Mouse (Mus musculus) erythroblast, embryonic 14.5 days (primary cell): ENCODE results near the gene Crebrf.

Experiments used
- GATA1 ChIP-seq: IDR thresholded peaks from 2 replicates; pipeline ENCODE4 v1.6.1; 2012; ENCODE audit warnings: low read length, inconsistent platforms, mixed read lengths
- TAL1 ChIP-seq: IDR thresholded peaks from 3 replicates; pipeline ENCODE4 v1.6.1; 2012; ENCODE audit warnings: low read length, inconsistent platforms, mixed read lengths

DNA sequence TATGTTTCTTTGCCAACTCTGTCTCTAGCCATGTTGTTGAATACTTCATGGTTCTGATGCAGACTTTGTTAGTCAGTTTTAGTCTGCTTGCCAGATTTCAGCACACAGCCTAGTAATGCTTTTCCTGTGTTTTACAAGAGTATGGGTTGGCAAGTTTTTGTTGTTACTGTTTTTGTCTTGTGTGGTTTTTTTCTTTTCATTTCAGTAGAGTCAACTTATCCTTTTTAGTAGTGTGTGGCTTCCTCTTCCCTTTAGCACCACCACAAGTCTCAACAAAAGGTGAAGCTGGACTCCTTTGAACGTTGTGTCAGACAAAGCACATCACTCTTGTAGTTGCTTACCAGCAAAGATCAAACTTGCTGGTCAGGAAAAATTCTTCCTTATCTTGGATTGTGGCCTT is 36.8 kb downstream of the Crebrf start:
- TF ChIP-seq TAL1 (no peak), GATA1 (no peak)
